Mouse (Mus musculus) left cerebral cortex, adult 18-20 months (tissue): ENCODE results near the gene Lmbr1l. TPM values are rescaled to one million over a fixed set of nuclear protein-coding genes. Genes with fewer than 3 reads are reported as not detected.

Source experiments
- DNase-seq, 2 experiments: peaks; one replicate each; pipeline ENCODE4 v3.0.0; 2021 to 2022; ENCODE audit warnings: low spot score in 2 of 2, mixed read lengths in 1 of 2
- total RNA-seq, 2 experiments: library from RNA; stranded (reverse); gene quantifications; 2 replicates each; pipeline ENCODE4 v1.2.3; 2021

Gene Lmbr1l
- total RNA-seq, 2 experiments from 2014 or later, result 12.9 to 17.9 TPM

- no peak for DNase-seq
Measured at GRCm38 (mm10) chr15:98895635-98896589, 22.1 kb downstream of the Lmbr1l start.

- DNase-seq, result no peak
Measured at GRCm38 (mm10) chr15:98894746-98895634, 23.0 kb downstream of the Lmbr1l start.

GRCm38 (mm10) chr15:98893940-98894745, 23.9 kb downstream of the Lmbr1l start, which contains the start of gene Rhebl1:
Gene Rhebl1 (minus strand): TSS chr15:98894540.
- peak; percentile 36 to 54 for DNase-seq

GRCm38 (mm10) chr15:98893036-98893435, 25.0 kb downstream of the Lmbr1l start:
- no peak for DNase-seq

GRCm38 (mm10) chr15:98891907-98892606, 26.0 kb downstream of the Lmbr1l start:
- DNase-seq, result peak; percentile 60

GRCm38 (mm10) chr15:98891198-98891742, 26.8 kb downstream of the Lmbr1l start:
- no peak for DNase-seq

- DNase-seq, result no peak
Measured at GRCm38 (mm10) chr15:98887526-98887925, 30.5 kb downstream of the Lmbr1l start.

GRCm38 (mm10) chr15:98886667-98887387, 31.2 kb downstream of the Lmbr1l start:
- no peak for DNase-seq

GRCm38 (mm10) chr15:98884106-98884505, 33.9 kb downstream of the Lmbr1l start:
- no peak for DNase-seq

GRCm38 (mm10) chr15:98883661-98884060, 34.4 kb downstream of the Lmbr1l start:
- no peak for DNase-seq

- no peak for DNase-seq
Measured at GRCm38 (mm10) chr15:98881656-98882008, 36.4 kb downstream of the Lmbr1l start.

- peak; percentile 78 to 88 for DNase-seq
Measured at GRCm38 (mm10) chr15:98880978-98881655, 36.9 kb downstream of the Lmbr1l start.

- DNase-seq, result peak in 1 of 2 experiments; percentile 74
Measured at GRCm38 (mm10) chr15:98877331-98877730, 40.7 kb downstream of the Lmbr1l start.

- peak; percentile 87 to 93 for DNase-seq
Measured at GRCm38 (mm10) chr15:98871916-98872888, 45.8 kb downstream of the Lmbr1l start.

GRCm38 (mm10) chr15:98871070-98871915, 46.7 kb downstream of the Lmbr1l start, which contains the start of gene Kmt2d:
Gene Kmt2d (minus strand): TSS chr15:98871204.
- DNase-seq, result no peak
